Mouse (Mus musculus): ENCODE data around the gene Ldlrad2.
A peak's percentile ranks its signal among the peaks of the same experiment; 100 is the strongest.
"Not testable (repeated sequence)": the region's sequence is repeated elsewhere in the genome, so short reads cannot be mapped to it uniquely, and the experiment has no call there.

The Ldlrad2 gene

GRCm38 (mm10) chr4:137574469-137574868 lies at the start of gene Ldlrad2:
TSS of gene Ldlrad2 (minus strand) at chr4:137574569.
- DNase-seq, result no peak

- no peak for DNase-seq
These were observed 48.5 kb upstream of the Ldlrad2 start for GRCm38 (mm10) chr4:137622847-137623246.

- DNase-seq, result no peak
These were observed 35.9 kb upstream of the Ldlrad2 start for GRCm38 (mm10) chr4:137610256-137610655.

- no peak for DNase-seq
These were observed 35.3 kb upstream of the Ldlrad2 start for GRCm38 (mm10) chr4:137609702-137610101.

- DNase-seq, result no peak
These were observed 34.9 kb upstream of the Ldlrad2 start for GRCm38 (mm10) chr4:137609281-137609680.

- no peak for DNase-seq
These were observed 32.7 kb upstream of the Ldlrad2 start for GRCm38 (mm10) chr4:137607023-137607422.

- DNase-seq, result no peak
These were observed 29.2 kb upstream of the Ldlrad2 start for GRCm38 (mm10) chr4:137603449-137604171.

- no peak for DNase-seq
These were observed 24.2 kb upstream of the Ldlrad2 start for GRCm38 (mm10) chr4:137598577-137598976.

- no peak for DNase-seq
These were observed 22.8 kb upstream of the Ldlrad2 start for GRCm38 (mm10) chr4:137597098-137597630.

GRCm38 (mm10) chr4:137594496-137595270 lies 20.3 kb upstream of the Ldlrad2 start:
- DNase-seq, result peak; percentile 37

- DNase-seq, result peak; percentile 99
These were observed 19.5 kb upstream of the Ldlrad2 start, which contains the start of gene Usp48 for GRCm38 (mm10) chr4:137593601-137594495. TSS of gene Usp48 (plus strand) at chr4:137593755.

GRCm38 (mm10) chr4:137590961-137591360 lies 16.6 kb upstream of the Ldlrad2 start:
- no peak for DNase-seq

GRCm38 (mm10) chr4:137589586-137589985 lies 15.2 kb upstream of the Ldlrad2 start:
- DNase-seq, result no peak

- DNase-seq, result not testable (repeated sequence)
These were observed 14.7 kb upstream of the Ldlrad2 start for GRCm38 (mm10) chr4:137589095-137589494.

- DNase-seq, result no peak
These were observed 7.4 kb upstream of the Ldlrad2 start for GRCm38 (mm10) chr4:137581815-137582214.

GRCm38 (mm10) chr4:137580299-137580698 lies 5.9 kb upstream of the Ldlrad2 start:
- no peak for DNase-seq

GRCm38 (mm10) chr4:137579789-137580188 lies 5.4 kb upstream of the Ldlrad2 start:
- DNase-seq, result no peak

- DNase-seq, result peak; percentile 29
These were observed 3.9 kb upstream of the Ldlrad2 start for GRCm38 (mm10) chr4:137578181-137578845.

GRCm38 (mm10) chr4:137577486-137577885 lies 3.1 kb upstream of the Ldlrad2 start:
- DNase-seq, result no peak

- no peak for DNase-seq
These were observed 4.5 kb downstream of the Ldlrad2 start for GRCm38 (mm10) chr4:137569873-137570272.

GRCm38 (mm10) chr4:137556673-137557210 lies 17.6 kb downstream of the Ldlrad2 start:
- no peak for DNase-seq

- no peak for DNase-seq
These were observed 20.9 kb downstream of the Ldlrad2 start for GRCm38 (mm10) chr4:137553466-137553865.

Measured in right cerebral cortex, adult 18-20 months (tissue).